Mouse (Mus musculus) mouse embryonic stem cell (cell line): ENCODE data around the gene Gnai1.
"Not testable (repeated sequence)": the region's sequence is repeated elsewhere in the genome, so short reads cannot be mapped to it uniquely, and the experiment has no call there.

Experiments used
- in situ Hi-C, 2 experiments: fragments of 300-500 bp; cut with MboI; formaldehyde crosslinking; loops; 1 replicate in 1 of 2; 3 replicates in 1 of 2; pipeline ENCODE4 v1.14.3; 2019 to 2020; ENCODE audit warnings: low sequenced_read_pairs in 2 of 2, low pct_unique_long_range_greater_than_20kb in 1 of 2, mixed read lengths in 1 of 2; ENCODE audit not compliant: unreplicated experiment in 1 of 2

Gene Gnai1

DNA sequence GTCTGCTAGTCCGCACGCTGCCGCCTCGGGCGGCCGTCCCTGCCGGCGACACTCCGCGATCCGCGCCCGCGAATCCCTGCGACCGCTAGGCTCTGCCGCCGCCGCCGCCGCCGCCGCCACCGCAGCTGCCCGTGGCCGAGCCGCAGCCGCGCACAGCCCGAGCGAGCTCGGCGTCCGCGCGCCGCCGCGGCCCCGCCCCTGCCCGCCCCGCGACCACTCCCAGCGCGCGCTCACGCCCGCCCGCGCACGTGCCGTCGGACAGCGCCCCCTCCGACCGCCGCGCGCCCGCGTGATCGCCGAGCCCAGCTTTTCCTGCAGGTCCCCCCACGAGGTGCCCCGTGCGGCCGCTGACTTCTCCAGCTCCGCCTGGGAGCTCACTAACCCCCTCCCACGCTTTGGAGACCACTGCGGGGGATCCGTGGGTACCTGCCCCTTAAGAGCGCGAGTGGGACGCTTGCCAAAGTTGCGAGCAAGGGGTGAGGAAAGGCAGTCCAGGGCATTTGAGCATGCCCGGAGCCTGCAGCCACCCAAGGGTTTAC, at the start of gene Gnai1:
Gene Gnai1 (minus strand): TSS at position 75 of the 539 bp plus-strand sequence.
- in situ Hi-C loops, result no loop called here

DNA sequence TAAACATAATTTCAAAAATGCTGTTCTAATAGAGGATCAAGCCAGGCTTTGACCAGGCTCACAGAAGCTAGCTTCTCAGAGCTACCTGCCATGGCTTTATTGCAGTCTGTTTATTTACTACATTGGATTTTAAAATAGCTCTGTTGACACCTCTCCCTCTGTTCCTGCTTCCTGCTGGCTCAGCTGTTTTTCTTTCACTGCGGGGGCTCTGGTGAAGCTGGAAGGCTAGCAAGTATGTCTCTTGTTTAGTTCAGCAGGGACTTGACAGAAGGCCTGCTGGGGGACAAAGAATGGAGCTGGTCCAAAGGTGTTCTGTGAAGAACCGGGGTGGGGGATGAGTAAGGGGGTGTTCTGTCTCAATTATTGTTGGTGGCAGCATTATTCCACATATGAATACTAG, 7.7 kb upstream of the Gnai1 start:
- in situ Hi-C loops, result no loop called here

- in situ Hi-C loops, result no loop called here
These were observed 5.3 kb upstream of the Gnai1 start for GRCm38 (mm10) chr5:18365460-18365859.

- in situ Hi-C loops, result no loop called here
These were observed 801 bp upstream of the Gnai1 start for GRCm38 (mm10) chr5:18360956-18361355.

- in situ Hi-C loops, result no loop called here
These were observed 527 bp downstream of the Gnai1 start for GRCm38 (mm10) chr5:18359376-18360280.

DNA sequence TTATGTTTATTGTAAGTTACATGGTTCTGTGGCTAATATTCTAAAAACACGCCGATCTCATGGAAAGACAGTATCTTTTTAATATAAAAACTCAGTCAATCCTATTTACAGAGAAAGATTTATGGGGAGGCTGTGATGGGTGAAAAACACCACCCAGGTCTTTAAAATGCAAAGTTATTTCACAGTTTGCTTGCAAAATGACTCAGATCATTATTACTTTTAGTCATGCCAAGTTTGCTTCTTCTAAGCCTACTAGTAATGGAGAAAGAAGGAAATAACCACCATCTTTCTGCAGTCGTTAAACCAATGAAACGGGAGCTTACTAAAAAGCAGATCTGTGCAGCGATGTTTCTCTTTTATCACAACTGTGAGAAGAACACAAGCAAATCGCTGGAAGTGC, 1.4 kb downstream of the Gnai1 start:
- in situ Hi-C loops, result no loop called here

DNA sequence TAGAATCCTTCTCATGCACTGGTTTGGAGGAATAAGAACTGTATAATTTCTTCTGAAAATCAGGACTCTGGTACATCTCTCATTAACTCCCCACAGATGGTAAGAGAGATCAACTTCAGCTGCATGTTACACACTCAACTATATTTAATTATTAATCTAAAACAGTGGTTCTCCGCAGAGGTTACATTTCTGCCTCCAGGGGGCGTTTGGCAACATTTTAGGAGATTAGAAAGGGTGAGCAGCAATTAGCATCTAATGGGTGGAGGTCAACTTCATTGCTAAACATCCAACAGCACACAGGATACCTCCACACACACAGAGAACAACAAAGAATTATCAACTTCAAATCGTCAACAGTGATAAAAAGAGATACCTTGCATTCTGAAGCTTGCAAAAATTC, 2.0 kb downstream of the Gnai1 start:
- in situ Hi-C loops, result no loop called here

DNA sequence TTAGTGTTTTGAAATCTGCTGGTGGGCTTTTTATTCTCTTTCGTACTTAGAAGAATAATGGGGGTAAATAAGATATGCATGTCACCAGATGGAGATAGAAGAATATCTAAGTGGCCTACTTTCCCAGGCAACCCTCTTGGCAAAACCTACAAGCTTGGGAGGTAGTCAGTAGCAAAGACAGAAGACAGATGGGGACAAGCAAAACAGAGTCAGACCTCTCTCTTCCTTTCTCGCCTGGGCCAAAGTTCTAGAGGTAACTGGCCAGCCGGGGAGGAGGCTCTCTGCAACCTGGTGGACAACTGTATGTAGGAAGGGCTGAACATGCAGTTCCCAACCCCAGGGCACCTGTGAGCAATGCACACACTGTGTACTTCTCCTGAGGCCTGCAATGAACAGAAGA, 12.9 kb downstream of the Gnai1 start:
- in situ Hi-C loops, result no loop called here

GRCm38 (mm10) chr5:18343455-18344142, 16.6 kb downstream of the Gnai1 start:
- in situ Hi-C loops, result no loop called here

- in situ Hi-C loops, result no loop called here
These were observed 17.2 kb downstream of the Gnai1 start for GRCm38 (mm10) chr5:18342765-18343454.

DNA sequence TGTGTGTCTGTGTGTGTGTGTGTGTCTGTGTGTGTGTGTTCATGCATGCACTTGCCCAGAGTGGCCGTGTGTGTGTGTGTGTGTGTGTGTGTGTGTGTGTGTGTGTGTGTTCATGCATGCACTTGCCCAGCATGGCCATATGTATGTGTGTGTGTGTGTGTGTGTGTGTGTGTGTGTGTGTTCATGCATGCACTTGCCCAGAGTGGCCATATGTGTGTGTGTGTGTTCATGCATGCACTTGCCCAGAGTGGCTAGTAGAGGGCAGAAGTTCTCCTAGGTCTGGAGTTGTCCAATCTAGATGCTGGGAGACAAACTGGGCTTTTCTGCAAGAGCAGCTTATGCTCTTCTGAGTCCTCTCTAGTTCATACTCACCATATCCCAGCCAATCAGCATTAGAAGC, 18.3 kb downstream of the Gnai1 start:
- in situ Hi-C loops, result not testable (repeated sequence)

- in situ Hi-C loops, result no loop called here
These were observed 27.9 kb downstream of the Gnai1 start for GRCm38 (mm10) chr5:18332256-18332655.

DNA sequence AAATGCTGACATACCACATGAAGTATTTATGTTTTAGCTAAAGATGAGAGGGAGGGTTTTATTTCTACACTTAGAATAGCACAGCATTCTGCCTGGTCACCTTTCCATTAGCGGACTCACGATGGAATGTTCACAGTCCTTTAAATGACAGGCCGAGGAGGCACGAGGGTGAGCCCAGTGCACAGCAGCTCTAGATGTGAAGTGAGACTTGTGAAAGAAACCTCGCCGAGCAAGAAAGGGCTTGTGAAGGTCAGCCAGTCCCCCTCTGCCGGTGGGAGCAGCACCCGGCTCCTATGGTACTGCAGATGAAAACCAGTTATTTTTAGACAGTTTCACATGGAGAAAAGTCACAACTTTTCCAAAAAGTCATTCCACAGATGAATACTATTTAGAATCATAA, 29.4 kb downstream of the Gnai1 start:
- in situ Hi-C loops, result no loop called here

- in situ Hi-C loops, result no loop called here
These were observed 34.0 kb downstream of the Gnai1 start for GRCm38 (mm10) chr5:18326159-18326558.

DNA sequence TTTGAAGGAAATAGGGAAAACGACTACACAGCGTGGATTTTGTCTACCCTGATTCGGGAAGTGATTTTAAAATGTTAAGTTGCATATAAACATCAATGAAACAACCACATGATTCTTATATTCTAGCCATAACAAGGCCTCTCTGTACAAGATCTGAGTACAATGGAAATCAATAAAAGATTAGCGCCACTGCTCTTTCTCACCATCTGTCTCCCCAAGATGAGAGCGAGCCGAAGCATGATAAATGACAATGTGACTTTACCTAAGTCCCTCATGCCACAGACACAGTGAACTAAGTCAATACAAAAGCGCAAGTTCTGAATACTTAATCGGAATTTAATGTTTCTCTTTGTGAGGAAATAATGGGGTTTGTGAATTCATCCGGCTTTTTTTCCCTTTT, 36.6 kb downstream of the Gnai1 start:
- in situ Hi-C loops, result no loop called here

GRCm38 (mm10) chr5:18321661-18322060, 38.5 kb downstream of the Gnai1 start:
- in situ Hi-C loops, result no loop called here

DNA sequence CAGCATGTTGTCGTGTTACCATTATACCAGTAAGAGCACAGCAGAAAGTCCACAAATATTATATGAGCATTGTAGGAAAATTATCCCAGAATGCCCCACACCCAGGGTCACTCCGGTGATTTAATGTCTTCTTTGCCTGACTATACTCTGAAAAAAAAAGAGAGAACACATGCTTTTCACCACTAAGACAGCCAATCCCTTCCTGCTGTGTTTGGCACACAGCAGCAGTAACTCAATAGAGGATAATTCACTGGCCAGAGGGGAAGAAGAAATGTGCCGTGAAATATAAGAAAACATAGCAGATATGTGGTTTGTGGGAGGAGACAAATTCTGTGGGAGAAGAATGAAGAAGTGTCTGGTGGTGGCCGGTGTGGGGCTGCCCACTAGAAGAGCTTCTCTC, 41.3 kb downstream of the Gnai1 start:
- in situ Hi-C loops, result no loop called here

DNA sequence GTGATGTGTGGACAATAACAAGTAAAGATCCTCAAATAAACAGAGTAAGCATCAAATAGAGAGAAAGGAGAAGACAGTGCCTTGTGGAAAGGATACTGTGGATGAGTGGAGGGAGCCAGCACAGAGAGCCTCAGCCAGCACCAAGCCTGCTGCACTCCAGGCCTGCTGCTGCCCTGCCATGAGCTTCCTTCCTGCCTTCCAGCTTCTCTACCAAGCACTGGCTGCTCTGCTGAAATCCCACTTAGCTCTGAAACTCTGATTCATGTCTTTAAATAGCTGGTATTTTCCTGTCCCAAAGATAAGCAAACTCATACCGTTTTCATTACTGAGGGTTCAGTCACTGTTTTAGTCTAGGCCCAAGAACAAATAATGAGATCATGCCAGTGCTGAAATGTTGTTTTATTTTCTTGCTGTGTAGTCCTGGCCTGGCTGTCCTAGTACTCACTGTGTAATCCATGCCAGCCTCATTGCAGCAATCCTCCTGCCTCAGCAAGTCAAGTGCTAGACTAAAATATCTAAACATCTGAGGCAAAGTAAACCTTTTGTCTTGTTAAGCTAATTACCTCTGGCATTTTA, 52.8 kb downstream of the Gnai1 start:
- in situ Hi-C loops, result no loop called here

DNA sequence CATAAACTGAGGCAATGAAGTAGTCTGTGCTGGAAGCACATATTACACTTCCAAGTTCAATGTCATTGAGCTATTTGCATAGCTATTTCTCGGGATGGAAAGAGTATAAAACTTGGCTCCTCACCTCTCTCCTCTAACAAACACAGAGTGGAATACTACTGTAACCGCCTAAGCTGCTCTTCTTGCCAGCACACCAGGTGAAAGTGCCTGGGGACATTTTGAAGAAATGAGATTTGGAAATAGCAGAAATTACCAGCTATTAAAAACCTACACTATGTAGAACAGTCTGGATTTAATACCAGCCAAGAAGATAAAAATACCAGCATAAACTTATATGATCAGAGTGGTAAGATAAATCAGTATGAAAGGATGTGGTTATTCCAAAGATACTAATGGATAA, 63.6 kb downstream of the Gnai1 start:
- in situ Hi-C loops, result no loop called here
